Comparison of ENCODE assay signal across 37 mouse cellular contexts in genomic region chr1:133929980-133930379, GRCm38 (mm10). TPM values are rescaled to one million over a fixed set of nuclear protein-coding genes. Genes with fewer than 3 reads are reported as not detected.
"Had no signal": no experiment of that assay in that cellular context is flagged by ENCODE, and none has a peak within 500 bp of the region (broad histone marks: within the 10 kb centered on the region; RNA-seq: fewer than 3 reads in every experiment).

No protein-coding gene starts in this region.

- H3K9ac ChIP-seq: heart, embryonic 12.5 days; heart, embryonic 13.5 days; heart, embryonic 15.5 days; hindbrain, embryonic 12.5 days; hindbrain, embryonic 13.5 days; hindbrain, embryonic 14.5 days; hindbrain, embryonic 15.5 days; intestine, embryonic 15.5 days; kidney, embryonic 15.5 days had no signal

- H3K4me3 ChIP-seq: heart, embryonic 12.5 days; heart, embryonic 13.5 days; heart, embryonic 15.5 days; hindbrain, embryonic 10.5 days; hindbrain, embryonic 12.5 days; hindbrain, embryonic 13.5 days; hindbrain, embryonic 15.5 days; intestine, embryonic 15.5 days; kidney, embryonic 15.5 days; layer of hippocampus, adult 2 months; left cerebral cortex, adult 2 months had no signal

- H3K27me3 ChIP-seq: heart, embryonic 12.5 days; heart, embryonic 13.5 days; heart, embryonic 15.5 days; hindbrain, embryonic 12.5 days; hindbrain, embryonic 13.5 days; hindbrain, embryonic 15.5 days; intestine, embryonic 15.5 days; kidney, embryonic 15.5 days had no signal

- H3K4me2 ChIP-seq: heart, embryonic 11.5 days; heart, embryonic 12.5 days; heart, embryonic 13.5 days; heart, embryonic 15.5 days; hindbrain, embryonic 12.5 days; hindbrain, embryonic 13.5 days; hindbrain, embryonic 14.5 days; hindbrain, embryonic 15.5 days; intestine, embryonic 15.5 days; kidney, embryonic 15.5 days had no signal

- H3K9me3 ChIP-seq: heart, embryonic 12.5 days; heart, embryonic 13.5 days; heart, embryonic 15.5 days; hindbrain, embryonic 12.5 days; hindbrain, embryonic 13.5 days; hindbrain, embryonic 15.5 days; intestine, embryonic 15.5 days; kidney, embryonic 15.5 days had no signal

- H3K36me3 ChIP-seq: heart, embryonic 12.5 days; heart, embryonic 13.5 days; heart, embryonic 15.5 days; hindbrain, embryonic 10.5 days; hindbrain, embryonic 12.5 days; hindbrain, embryonic 13.5 days; hindbrain, embryonic 15.5 days; intestine, embryonic 15.5 days; kidney, embryonic 15.5 days had no signal

- H3K4me1 ChIP-seq: hindbrain, embryonic 13.5 days; hindbrain, embryonic 15.5 days had no signal

- ATAC-seq: hindbrain, embryonic 16.5 days; hindbrain, postnatal 0 days; inflammation-experienced regulatory T-cells, adult 6 months; intestine, embryonic 15.5 days; intestine, embryonic 16.5 days; intestine, postnatal 0 days had no signal

- H3K27ac ChIP-seq: heart, embryonic 13.5 days; heart, embryonic 15.5 days; hindbrain, embryonic 10.5 days; hindbrain, embryonic 12.5 days; hindbrain, embryonic 13.5 days; hindbrain, embryonic 14.5 days; hindbrain, embryonic 15.5 days; hindbrain, postnatal 0 days; intestine, embryonic 15.5 days; kidney, embryonic 15.5 days; kidney, postnatal 0 days; layer of hippocampus, adult 2 months; left cerebral cortex, adult 2 months had no signal

- DNase-seq: heart, postnatal 10 days; heart, postnatal 14 days; heart, postnatal 36 days; heart, postnatal 4 days; kidney, adult 11 months; kidney, adult 18-20 months; kidney, adult 2 months; kidney, adult 8-10 months; kidney, adult 9 months; kidney, postnatal 10 days; kidney, postnatal 14 days; kidney, postnatal 25 days; kidney, postnatal 36 days; kidney, postnatal 4 days; layer of hippocampus, adult 9-11 months; layer of hippocampus, postnatal 36 days had no signal

RNA-seq across cellular contexts. Expression of gene Prelp, which starts 8.8 kb away (rescaled TPM):
- total RNA-seq: hematopoietic stem cell, adult 5-6 weeks had no signal
- polyA plus RNA-seq: inflammation-experienced regulatory T-cells, adult 6 months had no signal

RNA-seq across cellular contexts. Expression of gene Optc, which starts 22.2 kb away (rescaled TPM):
- total RNA-seq: hematopoietic stem cell, adult 5-6 weeks had no signal
- polyA plus RNA-seq: inflammation-experienced regulatory T-cells, adult 6 months; kidney, embryonic 14.5 days had no signal
